Mouse (Mus musculus): Measurements from ENCODE around the gene Plpp4. TPM values are rescaled to one million over a fixed set of nuclear protein-coding genes. Genes with fewer than 3 reads are reported as not detected.

Gene Plpp4
- not detected for total RNA-seq (2023)

GRCm38 (mm10) chr7:129256621-129257373, at the start of gene Plpp4:
Gene Plpp4, plus strand, starts transcription at chr7:129257031.

